Mouse (Mus musculus): ENCODE results near the gene Ntn4. TPM values are rescaled to one million over a fixed set of nuclear protein-coding genes. Genes with fewer than 3 reads are reported as not detected.

The Ntn4 gene
- total RNA-seq (2023) = not detected in 4 replicates

GRCm38 (mm10) chr10:93640521-93640952 lies at the start of gene Ntn4:
Ntn4 (plus strand) TSS chr10:93640681.

Other genes starting within 250 kb of the Ntn4 start
- 56.6 to 74.5 TPM (median 62.0 TPM) in 4 replicates for gene Lta4h, start 187.3 kb upstream of the Ntn4 start, total RNA-seq (2023)
- gene Hal, start 151.9 kb upstream of the Ntn4 start, total RNA-seq (2023) = 0.52 to 1.4 TPM (median 0.67 TPM) in 4 replicates
- gene Amdhd1, start 100.6 kb upstream of the Ntn4 start, total RNA-seq (2023) = not detected in 4 replicates
- gene Ccdc38, start 100.0 kb upstream of the Ntn4 start, total RNA-seq (2023) = not detected in 4 replicates
- 18.8 to 24.3 TPM (median 19.3 TPM) in 4 replicates for gene Snrpf, start 51.0 kb upstream of the Ntn4 start, total RNA-seq (2023)
- 0.38 TPM in 1 of 4 replicates, not detected in the others for gene Usp44, start 190.9 kb downstream of the Ntn4 start, total RNA-seq (2023)

All from B cell, adult 62 days (primary cell).